Mouse (Mus musculus) bone marrow, adult 2 months (tissue): ENCODE results near the gene Thoc3. TPM values are rescaled to one million over a fixed set of nuclear protein-coding genes. Genes with fewer than 3 reads are reported as not detected.

Experiments used
- H3K27ac ChIP-seq: fragments of 200-500 bp; 2 replicates; pipeline ENCODE4 v1.5.1; 2012; ENCODE audit warnings: low read depth, mild to moderate bottlenecking, control low read depth, inconsistent platforms, low read length; ENCODE audit not compliant: control insufficient read depth, poor library complexity, insufficient read depth
- H3K4me1 ChIP-seq: fragments of 200-500 bp; 2 replicates; pipeline ENCODE4 v1.6.1; 2011; ENCODE audit warnings: low read length; ENCODE audit not compliant: control insufficient read depth, insufficient read depth
- H3K4me3 ChIP-seq: fragments of 200-500 bp; replicated peaks from 2 replicates; pipeline ENCODE3; 2011; ENCODE audit warnings: mild to moderate bottlenecking, low read depth, low read length, control low read depth; ENCODE audit not compliant: control insufficient read depth
- CTCF ChIP-seq: fragments of 200-500 bp; IDR thresholded peaks from 2 replicates; pipeline ENCODE4 v1.5.1; 2011; ENCODE audit warnings: low read length, control low read depth; ENCODE audit not compliant: control insufficient read depth, insufficient read depth
- POLR2A ChIP-seq: fragments of 200-500 bp; IDR thresholded peaks from 2 replicates; pipeline ENCODE4 v1.6.1; 2011; ENCODE audit warnings: low read depth, mild to moderate bottlenecking, control low read depth, low read length, borderline replicate concordance; ENCODE audit not compliant: control insufficient read depth
- WGBS: fragments of 180-500 bp; shearing (Covaris S2); methylation state at CpG from one replicate; pipeline ENCODE4 v1.1.7; 2018; 5-methylcytosine and 5-hydroxymethylcytosine counted together
- polyA plus RNA-seq: library from polyadenylated mRNA; stranded (reverse); fragments of >200 nt; gene quantifications from 2 replicates; pipeline ENCODE4 v1.2.4, GENCODE M21; 2011; ENCODE audit warnings: low replicate concordance; ENCODE audit not compliant: missing spikeins, insufficient read depth, insufficient read length

Thoc3 gene
- polyA plus RNA-seq, 1 experiment = 17.6 TPM

DNA sequence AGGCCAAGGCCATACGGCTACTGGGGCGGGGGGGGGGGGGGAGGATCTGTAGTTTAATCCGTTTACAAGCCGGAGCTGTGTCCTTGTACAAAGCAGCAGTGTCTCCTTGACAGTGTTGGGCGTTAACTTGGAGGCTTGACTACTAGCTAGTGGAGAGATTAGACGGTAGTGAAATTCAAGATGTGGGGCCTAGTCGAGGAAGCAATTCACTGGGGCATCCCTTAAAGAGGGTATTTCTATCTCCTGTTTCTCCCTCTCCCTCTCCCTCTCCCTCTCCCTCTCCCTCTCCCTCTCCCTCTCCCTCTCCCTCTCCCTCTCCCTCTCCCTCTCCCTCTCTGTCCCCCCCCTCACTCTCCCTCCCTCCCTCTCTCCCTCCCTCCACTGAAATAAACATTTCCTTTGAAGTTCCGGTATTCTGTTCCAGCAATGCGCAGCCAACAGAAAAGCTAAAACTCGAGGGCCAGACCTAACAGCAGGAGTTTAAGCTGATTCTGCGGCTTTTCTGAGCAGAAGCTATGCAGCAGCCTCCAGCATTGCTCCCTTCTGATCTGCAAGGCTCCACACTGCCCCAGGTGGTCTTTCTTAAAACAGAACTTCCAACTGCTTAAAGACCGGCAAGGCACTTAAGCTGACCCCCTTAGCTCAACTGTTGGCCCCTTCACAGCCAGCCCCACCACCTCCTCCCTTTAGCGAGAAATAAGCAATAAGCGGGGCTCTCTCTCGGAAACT, 21.0 kb downstream of the Thoc3 start:
- WGBS = 5% methylated on average over 15 of the region's 15 CpGs
- TF ChIP-seq POLR2A (no peak), CTCF (peak; percentile 33; the same call in 1 of the 2 replicates)
- no peak overlapping the region for H3K27ac ChIP-seq
- no peaks in the 10 kb centered on the region; the same call in 1 of the 2 replicates for H3K4me1 ChIP-seq
- no peak overlapping the region for H3K4me3 ChIP-seq

GRCm38 (mm10) chr13:54446686-54447495, 21.8 kb downstream of the Thoc3 start:
- whole genome bisulfite sequencing = 31% methylated on average over 19 of the region's 19 CpGs
- Histone ChIP-seq H3K4me3 (no peak overlapping the region), H3K4me1 (no peaks in the 10 kb centered on the region; the same call in 1 of the 2 replicates), H3K27ac (no peak overlapping the region)
- peak; percentile 99 for TF ChIP-seq CTCF
- no peak for TF ChIP-seq POLR2A

DNA sequence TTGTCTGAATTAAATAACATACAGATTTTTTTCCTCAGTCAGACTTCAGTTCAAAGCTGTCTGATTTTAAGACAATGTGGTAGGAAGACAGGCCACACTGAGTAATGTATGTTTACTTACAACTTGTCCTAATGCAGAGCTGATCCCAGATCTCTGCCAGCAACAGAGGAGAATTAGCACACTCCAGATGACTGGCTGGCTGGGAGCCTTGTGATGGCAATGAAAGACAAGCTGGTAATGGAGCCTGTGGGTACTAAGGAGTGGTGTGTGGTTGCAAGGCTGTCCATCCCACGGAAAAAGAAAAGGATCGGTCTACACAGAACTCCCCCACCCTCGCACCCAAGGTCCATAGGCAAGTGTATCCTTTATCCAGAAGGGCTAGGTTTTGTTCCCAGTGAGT, 25.0 kb downstream of the Thoc3 start:
- no peak overlapping the region for H3K27ac ChIP-seq
- WGBS = 78% methylated on average over 3 of the region's 3 CpGs
- H3K4me3 ChIP-seq = no peak overlapping the region
- TF ChIP-seq POLR2A = no peak
- no peak for TF ChIP-seq CTCF
- no peaks in the 10 kb centered on the region; the same call in 1 of the 2 replicates for H3K4me1 ChIP-seq

DNA sequence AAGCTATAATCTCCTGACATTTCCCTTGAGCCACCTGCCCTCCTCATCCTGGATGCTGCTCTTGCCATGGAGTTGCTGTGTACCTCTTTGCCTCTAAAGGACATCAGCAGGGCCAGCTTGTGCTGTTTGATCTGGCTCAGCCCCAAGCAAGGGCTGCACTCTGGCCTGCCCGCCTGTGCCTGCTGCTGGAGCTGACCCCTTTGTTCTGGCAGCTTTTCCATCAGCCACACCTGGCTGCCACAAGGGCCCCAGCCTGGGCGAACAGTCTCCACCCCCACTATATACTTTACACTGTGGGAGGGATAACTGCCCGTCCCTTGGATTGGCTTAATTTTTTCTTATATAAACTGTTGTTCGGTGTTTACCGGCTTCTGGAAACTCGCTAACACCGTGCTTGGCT, 28.7 kb downstream of the Thoc3 start:
- H3K27ac ChIP-seq = no peak overlapping the region

DNA sequence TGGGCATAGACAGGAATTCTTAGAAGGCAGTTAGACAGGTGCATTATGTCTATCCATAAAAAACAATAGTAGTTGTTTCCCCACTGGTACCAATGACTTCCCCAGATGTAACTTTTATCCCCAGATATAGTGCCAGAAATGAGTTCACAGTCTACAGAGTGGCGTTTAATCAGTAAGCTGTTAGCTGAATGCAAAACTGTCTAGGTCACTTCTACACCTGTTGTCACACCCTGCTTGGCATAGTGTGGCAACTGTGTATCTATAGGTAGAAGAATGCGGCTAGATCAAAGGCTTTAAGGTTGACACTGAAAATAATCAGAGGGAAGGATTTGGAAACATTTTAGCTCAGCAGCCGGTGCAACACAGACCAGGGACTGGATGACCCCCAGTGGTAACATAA, 29.8 kb downstream of the Thoc3 start:
- no peaks in the 10 kb centered on the region for H3K4me1 ChIP-seq
- H3K4me3 ChIP-seq = no peak overlapping the region
- no peak for TF ChIP-seq CTCF
- no peak overlapping the region for H3K27ac ChIP-seq
- 68% methylated on average over 3 of the region's 3 CpGs for WGBS

More for the DNA sequence above, 28.7 kb downstream of the Thoc3 start:
- Histone ChIP-seq H3K4me1 (no peaks in the 10 kb centered on the region), H3K4me3 (no peak overlapping the region)
- no peak for TF ChIP-seq CTCF
- no peak for TF ChIP-seq POLR2A
- 82% methylated on average over 7 of the region's 7 CpGs for WGBS

DNA sequence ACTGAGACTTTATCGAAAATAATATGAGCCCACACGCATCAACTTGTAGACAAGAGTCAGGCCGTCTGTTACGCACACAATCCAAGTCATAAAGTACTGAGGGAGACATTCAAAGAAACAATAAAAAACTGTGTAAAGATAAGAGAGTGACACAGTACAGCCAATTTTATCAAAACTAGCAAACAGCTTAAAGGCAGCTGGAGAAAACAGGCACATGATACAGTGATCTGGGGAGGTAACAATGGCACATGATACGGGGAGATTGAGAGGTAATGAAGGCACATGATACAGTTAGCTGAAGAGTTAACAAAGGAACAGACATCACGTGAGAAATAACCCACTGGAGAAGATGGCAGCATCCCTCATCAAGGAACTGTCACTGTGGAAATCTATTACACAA, 31.6 kb downstream of the Thoc3 start:
- Histone ChIP-seq H3K27ac (no peak overlapping the region), H3K4me3 (no peak overlapping the region), H3K4me1 (no peaks in the 10 kb centered on the region)
- WGBS = 68% methylated on average over 6 of the region's 6 CpGs
- no peak for TF ChIP-seq CTCF
- TF ChIP-seq POLR2A = no peak

- WGBS = 63% methylated on average over 5 of the region's 5 CpGs
- Histone ChIP-seq H3K4me1 (no peaks in the 10 kb centered on the region), H3K27ac (no peak overlapping the region), H3K4me3 (no peak overlapping the region)
- TF ChIP-seq POLR2A (no peak), CTCF (no peak)
Measured at GRCm38 (mm10) chr13:54436666-54437065, 32.0 kb downstream of the Thoc3 start.

GRCm38 (mm10) chr13:54431161-54431560, 37.5 kb downstream of the Thoc3 start:
- H3K4me3 ChIP-seq = no peak overlapping the region
- WGBS = 77% methylated on average over 9 of the region's 9 CpGs
- H3K27ac ChIP-seq = no peak overlapping the region
- H3K4me1 ChIP-seq = no peaks in the 10 kb centered on the region; the same call in 1 of the 2 replicates
- TF ChIP-seq POLR2A = no peak
- TF ChIP-seq CTCF = no peak
